13 mouse cellular contexts compared by ENCODE assay signal in genomic region chr1:63902391-63902790, GRCm38 (mm10).
DNase-seq lines count a peak whose midpoint lies in the region; ATAC-seq and TF ChIP-seq lines count a peak whose summit lies in the region.
"Had no signal": no experiment of that assay in that cellular context is flagged by ENCODE, and none has a peak within 500 bp of the region (broad histone marks: within the 10 kb centered on the region; RNA-seq: fewer than 3 reads in every experiment).

No protein-coding gene starts in this region.

- no peaks in the 10 kb centered on the region for H3K27me3 ChIP-seq in midbrain, postnatal 0 days (ENCODE audit: insufficient read depth, low read length)
- H3K27me3 ChIP-seq: liver, embryonic 15.5 days had no signal

- no peaks in the 10 kb centered on the region for H3K9me3 ChIP-seq in midbrain, postnatal 0 days (ENCODE audit: low read length)
- H3K9me3 ChIP-seq: liver, embryonic 15.5 days; midbrain, embryonic 12.5 days had no signal

- no peak overlapping the region for H3K9ac ChIP-seq in midbrain, postnatal 0 days (replicated peaks; ENCODE audit: low read length, poor library complexity, severe bottlenecking)
- H3K9ac ChIP-seq: liver, embryonic 15.5 days; midbrain, embryonic 12.5 days had no signal

- 40% methylated on average over 1 of the region's 1 CpGs for WGBS in midbrain, postnatal 0 days

- DNase-seq in gastrocnemius, postnatal 14 days: peak; percentile 13
- no peak for DNase-seq in gastrocnemius, postnatal 25 days
- DNase-seq in ovary, adult 18-20 months (ENCODE audit: low spot score): peak; percentile 55
- no peak for DNase-seq in ovary, postnatal 10 days (ENCODE audit: low spot score)
- peak; percentile 53 for DNase-seq in heart, postnatal 4 days
- peak; percentile 67 for DNase-seq in testis, postnatal 14 days (ENCODE audit: low spot score)
- no peak for DNase-seq in midbrain, postnatal 0 days (ENCODE audit: low spot score)
- DNase-seq: cerebellum, adult 9-10 months; thymus, postnatal 25 days had no signal

- TF ChIP-seq CTCF in midbrain, postnatal 0 days (IDR thresholded peaks at IDR 0.05): no peak

- intact Hi-C loops in gastrocnemius, postnatal 14 days (cut with DNase I; ENCODE audit: low total_unique reads): no loop called here

- no peak for ATAC-seq in erythroblast, adult 5-6 weeks (replicated peaks; ENCODE audit: low FRiP score, poor library complexity, severe bottlenecking)
- ATAC-seq in midbrain, postnatal 0 days (ENCODE audit: low FRiP score): no peak
- ATAC-seq: hindbrain, embryonic 16.5 days had no signal

- no peak overlapping the region for H3K4me3 ChIP-seq in midbrain, postnatal 0 days (ENCODE audit: low read depth, low read length)
- H3K4me3 ChIP-seq: liver, embryonic 15.5 days; midbrain, embryonic 12.5 days had no signal

- H3K36me3 ChIP-seq in midbrain, postnatal 0 days (ENCODE audit: insufficient read depth, low read length): no peaks in the 10 kb centered on the region
- H3K36me3 ChIP-seq: liver, embryonic 15.5 days; midbrain, embryonic 12.5 days had no signal

- H3K4me1 ChIP-seq in midbrain, postnatal 0 days (ENCODE audit: insufficient read depth, low read length): no peaks in the 10 kb centered on the region
- H3K4me1 ChIP-seq: liver, embryonic 15.5 days had no signal

- H3K27ac ChIP-seq in midbrain, postnatal 0 days (ENCODE audit: low read depth, low read length): no peak overlapping the region
- H3K27ac ChIP-seq: liver, embryonic 15.5 days; midbrain, embryonic 12.5 days had no signal

- H3K4me2 ChIP-seq in midbrain, postnatal 0 days (ENCODE audit: low read depth, low read length, poor library complexity, severe bottlenecking): no peak overlapping the region
- H3K4me2 ChIP-seq: liver, embryonic 15.5 days; midbrain, embryonic 12.5 days had no signal

Comparison
In these comparisons a context has a peak if more than half of its experiments do, and no peak if none do; other contexts are left out.
1. DNase-seq: peak in gastrocnemius, postnatal 14 days (single experiment), ovary, adult 18-20 months (single experiment), heart, postnatal 4 days (single experiment) and testis, postnatal 14 days (single experiment); none in gastrocnemius, postnatal 25 days (single experiment), ovary, postnatal 10 days (single experiment) and midbrain, postnatal 0 days (single experiment).